Mouse (Mus musculus) left cerebral cortex, postnatal 14 days (tissue): ENCODE results near the gene Gm6176. TPM values are rescaled to one million over a fixed set of nuclear protein-coding genes. Genes with fewer than 3 reads are reported as not detected.
"Not testable (repeated sequence)": the region's sequence is repeated elsewhere in the genome, so short reads cannot be mapped to it uniquely, and the experiment has no call there.

Source experiments
- DNase-seq, 2 experiments: peaks; one replicate each; pipeline ENCODE4 v3.0.0; 2021 to 2022; ENCODE audit warnings: low spot score in 2 of 2, mixed read lengths in 1 of 2
- intact Hi-C: fragments of 180-260 bp; cut with DNase I; formaldehyde crosslinking; loops from one replicate; pipeline ENCODE4 v1.15.1; 2025
- long read RNA-seq, 2 experiments: library from polyadenylated mRNA; stranded (forward); transcript quantifications; one replicate each; pipeline ENCODE4 v2.0.0; 2021
- total RNA-seq, 2 experiments: library from RNA; stranded (reverse); gene quantifications; 2 replicates each; pipeline ENCODE4 v1.2.3; 2021

The Gm6176 gene
- total RNA-seq, result not detected
- long read RNA-seq, experiment 1, result 0 reads
- long read RNA-seq, experiment 2, result 0 reads

DNA sequence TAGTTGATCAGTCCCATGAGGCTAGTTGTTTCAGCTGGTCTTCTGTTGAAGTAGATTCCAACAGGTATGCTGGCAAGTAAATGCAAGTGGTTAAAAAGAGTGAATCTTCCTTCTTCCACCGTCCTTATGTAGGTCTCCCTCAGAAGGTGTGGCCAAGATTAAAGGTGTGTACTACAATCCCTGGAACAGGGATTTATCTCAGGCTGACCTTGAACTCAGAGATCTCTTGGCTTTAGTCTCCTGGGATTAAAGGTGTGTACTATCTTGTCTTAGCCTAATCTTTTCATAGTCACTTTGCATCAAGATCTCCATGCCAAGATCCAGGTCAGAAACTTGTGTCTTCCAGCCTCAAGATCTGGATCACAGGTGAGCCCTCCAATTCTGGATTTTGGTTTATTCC lies at the start of gene Gm6176:
Gm6176 (minus strand) TSS at position 101 of the 400 bp plus-strand sequence.
- intact Hi-C loops, DNase-seq: not testable (repeated sequence)

GRCm38 (mm10) chr7:22068757-22069156 lies 12.7 kb upstream of the Gm6176 start, which contains the start of gene Vmn1r139:
Gene Vmn1r139 (plus strand): TSS chr7:22069057.
- intact Hi-C loops, DNase-seq: not testable (repeated sequence)

DNA sequence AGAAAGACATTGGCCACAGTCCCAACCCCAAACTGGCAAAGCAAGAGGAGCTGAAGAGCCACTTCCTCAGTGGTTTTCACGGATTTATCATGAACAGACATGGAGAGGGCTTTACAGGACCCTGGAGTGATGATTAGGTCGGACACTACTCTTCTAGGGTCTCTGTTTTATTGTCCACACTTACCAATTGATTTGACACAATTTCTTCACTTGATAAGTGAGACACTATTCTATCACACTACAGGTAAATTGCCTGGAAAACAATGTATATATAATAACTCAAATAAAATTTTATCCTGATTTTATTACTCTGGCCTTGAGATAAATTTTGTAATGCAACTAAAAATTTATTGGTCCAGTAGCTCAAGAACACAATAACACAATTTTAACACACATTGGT lies 27.3 kb downstream of the Gm6176 start, which contains the start of gene Vmn1r138:
Vmn1r138 (minus strand) TSS at position 101 of the 400 bp plus-strand sequence.
- not testable (repeated sequence) for DNase-seq

More for the DNA sequence above, 27.3 kb downstream of the Gm6176 start, which contains the start of gene Vmn1r138:
- intact Hi-C loops, result not testable (repeated sequence)

Other genes with a start within 250 kb of the Gm6176 start
- gene Vmn1r135, start 224.0 kb downstream of the Gm6176 start, total RNA-seq, result not detected
- not detected for gene Gm5725, start 212.0 kb downstream of the Gm6176 start, total RNA-seq
- not detected for gene Gm5891, start 135.0 kb downstream of the Gm6176 start, total RNA-seq
- gene Vmn1r137, start 61.7 kb downstream of the Gm6176 start, total RNA-seq, result not detected
- not detected for gene Vmn1r138, start 27.4 kb downstream of the Gm6176 start, total RNA-seq
- gene Vmn1r139, start 12.8 kb upstream of the Gm6176 start, total RNA-seq, result not detected
- gene Gm16451, start 61.9 kb upstream of the Gm6176 start, total RNA-seq, result not detected
- not detected for gene Gm10666, start 78.4 kb upstream of the Gm6176 start, total RNA-seq
- gene Vmn1r142, start 107.7 kb upstream of the Gm6176 start, total RNA-seq, result not detected
- not detected for gene Vmn1r143, start 133.1 kb upstream of the Gm6176 start, total RNA-seq
- not detected for gene Gm8653, start 145.0 kb upstream of the Gm6176 start, total RNA-seq
- not detected for gene Gm8453, start 173.2 kb upstream of the Gm6176 start, total RNA-seq